Mouse (Mus musculus) kidney, postnatal 0 days (tissue): ENCODE measurements around the gene Sdhd. TPM values are rescaled to one million over a fixed set of nuclear protein-coding genes. Genes with fewer than 3 reads are reported as not detected.
A peak's percentile ranks its signal among the peaks of the same experiment; 100 is the strongest.

Experiments
- ATAC-seq: fragments of 200-750 bp; cut with Nextera tagmentation; replicated peaks from 2 replicates; pipeline ENCODE4 v1.8.0; 2017; ENCODE audit warnings: low read depth, moderate number of reproducible peaks, moderate TSS enrichment, moderate library complexity; ENCODE audit not compliant: low FRiP score
- DNase-seq: peaks from one replicate; pipeline ENCODE4 v3.0.0-alpha.2; 2016; ENCODE audit warnings: low spot score
- H3K27ac ChIP-seq: fragments of 300-500 bp; sonication (generic); 2 replicates; pipeline ENCODE4 v1.5.1; 2014; ENCODE audit warnings: mild to moderate bottlenecking
- H3K27me3 ChIP-seq: fragments of 300-500 bp; sonication (generic); 2 replicates; pipeline ENCODE4 v1.6.1; 2014; ENCODE audit warnings: low read length, mixed read lengths; ENCODE audit not compliant: insufficient read depth
- H3K36me3 ChIP-seq: fragments of 300-500 bp; sonication (generic); 2 replicates; pipeline ENCODE4 v1.6.1; 2014; ENCODE audit warnings: low read length, mixed read lengths; ENCODE audit not compliant: insufficient read depth
- H3K4me1 ChIP-seq: fragments of 300-500 bp; sonication (generic); replicated peaks from 2 replicates; pipeline ENCODE4 v1.6.1; 2014; ENCODE audit warnings: antibody characterized with exemption, low read length, mixed read lengths; ENCODE audit not compliant: insufficient read depth
- H3K4me2 ChIP-seq: fragments of 300-500 bp; sonication (generic); 2 replicates; pipeline ENCODE4 v1.6.1; 2014; ENCODE audit warnings: mild to moderate bottlenecking, low read length, moderate library complexity, mixed read lengths
- H3K4me3 ChIP-seq: fragments of 300-500 bp; sonication (generic); replicated peaks from 2 replicates; pipeline ENCODE4 v1.5.1; 2014; ENCODE audit warnings: low read depth, low read length
- H3K9ac ChIP-seq: fragments of 300-500 bp; sonication (generic); 2 replicates; pipeline ENCODE4 v1.6.1; 2014; ENCODE audit warnings: low read depth, low read length
- H3K9me3 ChIP-seq: fragments of 300-500 bp; sonication (generic); replicated peaks from 2 replicates; pipeline ENCODE4 v1.6.1; 2016; ENCODE audit warnings: low read length, inconsistent platforms, mixed read lengths
- CTCF ChIP-seq: IDR thresholded peaks from 2 replicates; pipeline ENCODE4 v1.5.1; 2016; ENCODE audit warnings: antibody characterized with exemption, low read depth, mild to moderate bottlenecking, moderate library complexity
- WGBS: fragments of 180-500 bp; shearing (Covaris S2); extraction: QIAGEN DNeasy Blood & Tissue Kit; methylation state at CpG from one replicate; pipeline ENCODE4 v1.1.7; 2014; 5-methylcytosine and 5-hydroxymethylcytosine counted together
- polyA plus RNA-seq: library from polyadenylated mRNA; unstranded; fragments of >200 nt; fragmentation: Nextera tagmentation; extraction: Ambion mirVana; gene quantifications from 2 replicates; pipeline ENCODE4 v1.2.1, GENCODE M21; 2015

Sdhd gene
- polyA plus RNA-seq, 1 experiment from 2014 or later = 599 TPM

DNA sequence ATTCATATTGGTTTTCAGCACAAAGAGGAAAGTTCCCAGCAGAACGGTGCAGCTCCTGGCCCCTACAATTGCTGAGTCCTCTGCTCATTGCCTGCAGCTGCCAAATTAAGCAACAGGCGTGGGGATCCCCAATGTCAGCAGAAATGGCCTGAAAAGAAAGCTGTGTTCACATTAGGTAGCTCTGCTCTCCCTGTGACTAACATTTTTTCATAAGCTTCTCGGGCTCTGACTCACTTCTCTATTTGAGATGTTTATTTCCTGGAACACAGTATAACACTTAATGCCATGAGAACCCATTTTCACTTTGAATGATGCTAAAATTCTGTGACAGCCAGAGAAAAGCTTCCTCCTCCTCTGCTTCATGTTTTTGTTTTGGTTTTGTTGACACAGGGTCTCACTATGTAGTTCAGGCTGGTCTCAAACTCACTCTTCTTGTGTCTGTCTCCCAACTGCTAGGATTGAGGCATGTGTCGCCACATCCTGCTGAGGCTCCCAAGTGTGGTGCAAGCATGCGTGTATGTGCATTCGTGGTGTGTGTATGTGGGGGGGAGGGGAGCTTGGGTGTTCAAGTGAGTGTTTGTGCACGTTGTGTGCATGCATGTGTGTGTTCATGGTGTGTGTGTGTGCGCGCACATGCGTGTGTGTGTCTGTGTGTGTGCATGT, 12.6 kb downstream of the Sdhd start:
- peak; percentile 5 for DNase-seq
- H3K27me3 ChIP-seq = no peaks in the 10 kb centered on the region
- H3K4me1 ChIP-seq = 0 out of 2 replicates have a peak, but pooled peaks cover 6% of the 10 kb centered on the region
- TF ChIP-seq CTCF = no peak
- peaks cover 5% of the 10 kb centered on the region; the same call in 1 of the 2 replicates for H3K36me3 ChIP-seq
- no peak overlapping the region for H3K4me2 ChIP-seq
- H3K9ac ChIP-seq = no peak overlapping the region
- no peak overlapping the region for H3K4me3 ChIP-seq
- H3K9me3 ChIP-seq = no peaks in the 10 kb centered on the region
- no peak for ATAC-seq
- H3K27ac ChIP-seq = no peak overlapping the region
- WGBS = 79% methylated on average over 10 of the region's 10 CpGs

GRCm38 (mm10) chr9:50586955-50587354, 16.7 kb downstream of the Sdhd start:
- Histone ChIP-seq H3K4me2 (no peak overlapping the region), H3K27ac (no peak overlapping the region), H3K9me3 (no peaks in the 10 kb centered on the region), H3K4me1 (no peaks in the 10 kb centered on the region), H3K36me3 (no peaks in the 10 kb centered on the region), H3K27me3 (no peaks in the 10 kb centered on the region), H3K4me3 (no peak overlapping the region), H3K9ac (no peak overlapping the region)
- DNase-seq (no peak), ATAC-seq (no peak)
- 68% methylated on average over 4 of the region's 4 CpGs for WGBS
- no peak for TF ChIP-seq CTCF

GRCm38 (mm10) chr9:50585145-50585818, 18.3 kb downstream of the Sdhd start:
- 65% methylated on average over 6 of the region's 6 CpGs for WGBS
- H3K27me3 ChIP-seq = no peaks in the 10 kb centered on the region
- no peaks in the 10 kb centered on the region for H3K36me3 ChIP-seq
- no peak for DNase-seq
- no peak for ATAC-seq
- H3K4me2 ChIP-seq = no peak overlapping the region
- H3K4me3 ChIP-seq = no peak overlapping the region
- TF ChIP-seq CTCF = no peak
- no peaks in the 10 kb centered on the region for H3K9me3 ChIP-seq
- H3K9ac ChIP-seq = no peak overlapping the region
- no peak overlapping the region for H3K27ac ChIP-seq
- H3K4me1 ChIP-seq = no peaks in the 10 kb centered on the region

DNA sequence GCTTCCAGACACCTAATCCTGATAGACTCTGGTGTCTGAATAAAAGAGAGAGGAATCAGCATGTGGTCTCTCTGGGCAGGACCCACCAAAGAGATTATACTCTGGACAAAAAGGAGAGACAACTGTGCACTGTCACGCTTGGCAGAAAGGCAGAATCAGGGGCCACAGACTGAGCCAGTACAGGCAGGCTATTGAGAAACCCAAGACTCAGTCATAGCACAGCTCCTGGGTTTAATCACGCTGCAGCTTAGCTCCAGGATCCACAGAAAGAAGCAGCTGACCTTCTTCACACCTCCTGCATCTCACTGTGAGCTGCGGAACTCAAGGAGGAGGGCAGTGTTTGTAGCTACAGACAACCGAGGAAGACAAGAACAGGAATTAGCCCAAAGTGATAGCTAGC, 23.2 kb downstream of the Sdhd start:
- WGBS = 39% methylated on average over 4 of the region's 4 CpGs
- Histone ChIP-seq H3K4me3 (no peak overlapping the region), H3K27me3 (no peaks in the 10 kb centered on the region), H3K4me1 (no peaks in the 10 kb centered on the region), H3K9ac (no peak overlapping the region), H3K4me2 (no peak overlapping the region), H3K36me3 (no peaks in the 10 kb centered on the region), H3K9me3 (no peaks in the 10 kb centered on the region), H3K27ac (no peak overlapping the region)
- no peak for TF ChIP-seq CTCF
- ATAC-seq = no peak
- DNase-seq = no peak

DNA sequence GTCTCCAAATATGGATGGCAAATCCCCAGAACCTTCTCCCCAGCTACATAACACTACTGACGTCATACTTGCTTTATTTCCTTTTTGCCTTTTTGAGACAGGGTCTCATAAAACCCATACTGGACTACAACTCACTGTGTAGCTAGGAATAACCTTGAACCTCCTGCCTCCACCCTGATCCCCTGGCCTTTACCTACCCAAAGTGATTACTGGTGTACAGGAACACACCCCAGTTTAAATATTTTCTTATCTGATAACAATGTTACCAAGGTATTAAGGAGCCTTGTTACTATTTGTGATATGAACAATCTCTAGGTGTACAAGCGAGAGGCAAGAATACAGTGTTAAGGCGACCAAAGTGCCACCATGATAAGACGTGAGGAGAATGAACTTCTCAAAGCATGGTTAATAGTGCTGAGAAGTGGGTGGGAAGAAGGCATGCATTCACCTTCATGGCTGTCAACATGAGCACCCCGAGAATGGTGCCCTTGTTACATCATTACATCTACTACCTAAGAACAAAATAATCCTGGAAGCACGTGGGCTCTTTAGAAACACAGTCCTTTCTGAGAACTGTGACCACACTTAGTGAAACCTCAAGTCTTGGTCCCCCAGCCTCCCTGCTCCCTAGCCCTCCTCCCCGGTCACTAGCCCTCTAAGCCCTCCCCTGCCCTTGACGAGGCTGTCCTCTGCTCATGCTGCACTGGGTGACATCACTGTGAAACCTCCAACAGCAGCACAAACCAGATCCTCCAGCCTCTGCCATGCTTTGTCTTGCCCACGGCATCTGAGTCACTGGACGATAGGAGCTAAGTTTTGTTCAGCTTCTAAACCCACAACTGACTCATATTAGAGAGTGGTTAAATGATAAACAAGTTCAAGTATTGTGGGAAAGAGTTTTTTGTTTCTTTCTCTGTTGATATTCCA, 33.8 kb downstream of the Sdhd start:
- Histone ChIP-seq H3K9me3 (no peaks in the 10 kb centered on the region), H3K36me3 (no peaks in the 10 kb centered on the region), H3K27ac (no peak overlapping the region), H3K4me1 (no peaks in the 10 kb centered on the region), H3K4me3 (no peak overlapping the region), H3K27me3 (no peaks in the 10 kb centered on the region), H3K4me2 (no peak overlapping the region), H3K9ac (no peak overlapping the region)
- 79% methylated on average over 10 of the region's 10 CpGs for WGBS
- ATAC-seq (no peak), DNase-seq (no peak)
- no peak for TF ChIP-seq CTCF

DNA sequence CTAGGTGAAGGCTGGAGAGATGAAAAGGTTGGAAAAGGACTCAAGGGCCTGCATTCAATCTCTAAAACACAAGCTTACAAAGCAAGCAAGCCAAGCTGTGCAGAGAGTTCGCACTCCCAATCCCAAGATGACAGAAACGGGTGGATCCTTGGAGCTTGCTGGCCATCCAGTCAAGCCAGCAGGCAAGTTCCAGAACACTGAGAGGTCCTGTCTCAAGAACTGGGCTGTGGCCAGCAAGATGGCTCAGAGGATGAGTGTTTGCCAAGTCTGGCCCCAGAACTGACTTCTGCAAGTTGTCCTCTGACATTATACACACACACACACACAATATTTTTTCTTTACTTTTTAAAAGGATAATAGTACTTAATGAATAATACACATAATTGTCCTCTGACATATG, 35.7 kb downstream of the Sdhd start:
- DNase-seq = no peak
- H3K36me3 ChIP-seq = no peaks in the 10 kb centered on the region
- ATAC-seq = no peak
- H3K27ac ChIP-seq = no peak overlapping the region
- no peak for TF ChIP-seq CTCF
- no peaks in the 10 kb centered on the region for H3K27me3 ChIP-seq
- no peaks in the 10 kb centered on the region for H3K4me1 ChIP-seq
- no peaks in the 10 kb centered on the region for H3K9me3 ChIP-seq
- H3K4me2 ChIP-seq = no peak overlapping the region
- no peak overlapping the region for H3K4me3 ChIP-seq
- 88% methylated on average over 2 of the region's 2 CpGs for WGBS
- no peak overlapping the region for H3K9ac ChIP-seq
